Mouse (Mus musculus): ENCODE measurements around the gene Erlec1. TPM values are rescaled to one million over a fixed set of nuclear protein-coding genes. Genes with fewer than 3 reads are reported as not detected.
A peak's percentile ranks its signal among the peaks of the same experiment; 100 is the strongest.

Erlec1 gene
- polyA plus RNA-seq, 1 experiment from 2014 or later: 10.7 TPM

- 2% methylated on average over 28 of the region's 32 CpGs for WGBS
- Histone ChIP-seq H3K27ac (ENCODE audit: low read depth, low read length) (peak overlapping the region; percentile 88), H3K4me3 (ENCODE audit: low read length) (peak overlapping the region; percentile 90), H3K4me1 (ENCODE audit: control insufficient read depth, insufficient read depth, low read depth, low read length) (peaks cover 13% of the 10 kb centered on the region), H3K27me3 (replicated peaks; ENCODE audit: control insufficient read depth, insufficient read depth, low read length) (no peaks in the 10 kb centered on the region), H3K36me3 (ENCODE audit: control insufficient read depth, insufficient read depth, low read length) (peaks cover 20% of the 10 kb centered on the region), H3K9ac (ENCODE audit: low read depth, low read length) (peak overlapping the region; percentile 93), H3K4me2 (ENCODE audit: low read length) (peak overlapping the region; percentile 68), H3K9me3 (ENCODE audit: control insufficient read depth, low read length) (peaks cover 5% of the 10 kb centered on the region)
- peak; percentile 93 for ATAC-seq
Measured at GRCm38 (mm10) chr11:30953469-30954154, 523 bp downstream of the Erlec1 start.

GRCm38 (mm10) chr11:30952829-30953228, 1.3 kb downstream of the Erlec1 start:
- no peaks in the 10 kb centered on the region for H3K27me3 ChIP-seq (replicated peaks; ENCODE audit: control insufficient read depth, insufficient read depth, low read length)
- H3K4me2 ChIP-seq (ENCODE audit: low read length): peak overlapping the region; percentile 68
- no peak overlapping the region for H3K27ac ChIP-seq (ENCODE audit: low read depth, low read length)
- peaks cover 5% of the 10 kb centered on the region for H3K9me3 ChIP-seq (ENCODE audit: control insufficient read depth, low read length)
- peaks cover 13% of the 10 kb centered on the region for H3K4me1 ChIP-seq (ENCODE audit: control insufficient read depth, insufficient read depth, low read depth, low read length)
- H3K4me3 ChIP-seq (ENCODE audit: low read length): peak overlapping the region; percentile 90; the same call in 1 of the 2 replicates
- 75% methylated on average over 5 of the region's 5 CpGs for WGBS
- H3K36me3 ChIP-seq (ENCODE audit: control insufficient read depth, insufficient read depth, low read length): peaks cover 22% of the 10 kb centered on the region
- ATAC-seq: no peak
- no peak overlapping the region; the same call in 1 of the 2 replicates for H3K9ac ChIP-seq (ENCODE audit: low read depth, low read length)

- H3K4me2 ChIP-seq (ENCODE audit: low read length): no peak overlapping the region
- H3K4me3 ChIP-seq (ENCODE audit: low read length): no peak overlapping the region
- no peak overlapping the region for H3K27ac ChIP-seq (ENCODE audit: low read depth, low read length)
- H3K27me3 ChIP-seq (replicated peaks; ENCODE audit: control insufficient read depth, insufficient read depth, low read length): no peaks in the 10 kb centered on the region
- no peak overlapping the region for H3K9ac ChIP-seq (ENCODE audit: low read depth, low read length)
- no peaks in the 10 kb centered on the region for H3K9me3 ChIP-seq (ENCODE audit: control insufficient read depth, low read length)
- ATAC-seq: no peak; the same call in 1 of the 2 replicates
- peaks cover 31% of the 10 kb centered on the region for H3K36me3 ChIP-seq (ENCODE audit: control insufficient read depth, insufficient read depth, low read length)
- H3K4me1 ChIP-seq (ENCODE audit: control insufficient read depth, insufficient read depth, low read depth, low read length): no peaks in the 10 kb centered on the region
- 94% methylated on average over 2 of the region's 2 CpGs for WGBS
Measured at GRCm38 (mm10) chr11:30943522-30943921, 10.6 kb downstream of the Erlec1 start.

- H3K27ac ChIP-seq (ENCODE audit: low read depth, low read length): no peak overlapping the region
- H3K4me1 ChIP-seq (ENCODE audit: control insufficient read depth, insufficient read depth, low read depth, low read length): no peaks in the 10 kb centered on the region
- H3K4me2 ChIP-seq (ENCODE audit: low read length): no peak overlapping the region
- H3K9ac ChIP-seq (ENCODE audit: low read depth, low read length): no peak overlapping the region
- no peak overlapping the region for H3K4me3 ChIP-seq (ENCODE audit: low read length)
- H3K27me3 ChIP-seq (replicated peaks; ENCODE audit: control insufficient read depth, insufficient read depth, low read length): no peaks in the 10 kb centered on the region
- H3K9me3 ChIP-seq (ENCODE audit: control insufficient read depth, low read length): no peaks in the 10 kb centered on the region
- 100% methylated on average over 1 of the region's 1 CpGs for WGBS
- H3K36me3 ChIP-seq (ENCODE audit: control insufficient read depth, insufficient read depth, low read length): peaks cover 18% of the 10 kb centered on the region
- ATAC-seq: no peak
Measured at GRCm38 (mm10) chr11:30928498-30928897, 25.6 kb downstream of the Erlec1 start.

- H3K27ac ChIP-seq (ENCODE audit: low read depth, low read length): no peak overlapping the region
- H3K4me3 ChIP-seq (ENCODE audit: low read length): no peak overlapping the region
- no peak overlapping the region for H3K4me2 ChIP-seq (ENCODE audit: low read length)
- no peaks in the 10 kb centered on the region for H3K4me1 ChIP-seq (ENCODE audit: control insufficient read depth, insufficient read depth, low read depth, low read length)
- no peak for ATAC-seq
- H3K27me3 ChIP-seq (replicated peaks; ENCODE audit: control insufficient read depth, insufficient read depth, low read length): no peaks in the 10 kb centered on the region
- no peaks in the 10 kb centered on the region for H3K9me3 ChIP-seq (ENCODE audit: control insufficient read depth, low read length)
- peaks cover 18% of the 10 kb centered on the region for H3K36me3 ChIP-seq (ENCODE audit: control insufficient read depth, insufficient read depth, low read length)
- H3K9ac ChIP-seq (ENCODE audit: low read depth, low read length): no peak overlapping the region
Measured at GRCm38 (mm10) chr11:30928079-30928478, 26.1 kb downstream of the Erlec1 start.

- H3K36me3 ChIP-seq (ENCODE audit: control insufficient read depth, insufficient read depth, low read length): peaks cover 15% of the 10 kb centered on the region
Measured at GRCm38 (mm10) chr11:30923283-30923682, 30.9 kb downstream of the Erlec1 start.

GRCm38 (mm10) chr11:30920641-30921040, 33.5 kb downstream of the Erlec1 start:
- WGBS: 53% methylated on average over 1 of the region's 1 CpGs
- H3K9me3 ChIP-seq (ENCODE audit: control insufficient read depth, low read length): no peaks in the 10 kb centered on the region
- H3K36me3 ChIP-seq (ENCODE audit: control insufficient read depth, insufficient read depth, low read length): peaks cover 6% of the 10 kb centered on the region; the same call in 1 of the 2 replicates
- H3K4me1 ChIP-seq (ENCODE audit: control insufficient read depth, insufficient read depth, low read depth, low read length): no peaks in the 10 kb centered on the region
- no peak overlapping the region for H3K9ac ChIP-seq (ENCODE audit: low read depth, low read length)
- no peak for ATAC-seq
- no peak overlapping the region for H3K27ac ChIP-seq (ENCODE audit: low read depth, low read length)
- no peaks in the 10 kb centered on the region for H3K27me3 ChIP-seq (replicated peaks; ENCODE audit: control insufficient read depth, insufficient read depth, low read length)
- H3K4me3 ChIP-seq (ENCODE audit: low read length): no peak overlapping the region
- no peak overlapping the region for H3K4me2 ChIP-seq (ENCODE audit: low read length)

More at GRCm38 (mm10) chr11:30923283-30923682, 30.9 kb downstream of the Erlec1 start:
- H3K9ac ChIP-seq (ENCODE audit: low read depth, low read length): no peak overlapping the region
- ATAC-seq: no peak
- no peak overlapping the region for H3K27ac ChIP-seq (ENCODE audit: low read depth, low read length)
- H3K27me3 ChIP-seq (replicated peaks; ENCODE audit: control insufficient read depth, insufficient read depth, low read length): no peaks in the 10 kb centered on the region
- 98% methylated on average over 3 of the region's 3 CpGs for WGBS
- no peak overlapping the region for H3K4me3 ChIP-seq (ENCODE audit: low read length)
- H3K9me3 ChIP-seq (ENCODE audit: control insufficient read depth, low read length): no peaks in the 10 kb centered on the region
- no peak overlapping the region for H3K4me2 ChIP-seq (ENCODE audit: low read length)
- no peaks in the 10 kb centered on the region for H3K4me1 ChIP-seq (ENCODE audit: control insufficient read depth, insufficient read depth, low read depth, low read length)

GRCm38 (mm10) chr11:30912311-30912710, 41.8 kb downstream of the Erlec1 start:
- Histone ChIP-seq H3K9me3 (ENCODE audit: control insufficient read depth, low read length) (no peaks in the 10 kb centered on the region), H3K4me3 (ENCODE audit: low read length) (no peak overlapping the region), H3K4me1 (ENCODE audit: control insufficient read depth, insufficient read depth, low read depth, low read length) (no peaks in the 10 kb centered on the region), H3K4me2 (ENCODE audit: low read length) (no peak overlapping the region), H3K36me3 (ENCODE audit: control insufficient read depth, insufficient read depth, low read length) (peaks cover 2% of the 10 kb centered on the region; the same call in 1 of the 2 replicates), H3K27ac (ENCODE audit: low read depth, low read length) (no peak overlapping the region), H3K9ac (ENCODE audit: low read depth, low read length) (no peak overlapping the region), H3K27me3 (replicated peaks; ENCODE audit: control insufficient read depth, insufficient read depth, low read length) (no peaks in the 10 kb centered on the region)
- 94% methylated on average over 3 of the region's 3 CpGs for WGBS
- no peak for ATAC-seq

- Histone ChIP-seq H3K9ac (ENCODE audit: low read depth, low read length) (no peak overlapping the region), H3K27me3 (replicated peaks; ENCODE audit: control insufficient read depth, insufficient read depth, low read length) (no peaks in the 10 kb centered on the region), H3K4me2 (ENCODE audit: low read length) (no peak overlapping the region), H3K4me1 (ENCODE audit: control insufficient read depth, insufficient read depth, low read depth, low read length) (no peaks in the 10 kb centered on the region), H3K9me3 (ENCODE audit: control insufficient read depth, low read length) (no peaks in the 10 kb centered on the region), H3K27ac (ENCODE audit: low read depth, low read length) (no peak overlapping the region), H3K4me3 (ENCODE audit: low read length) (no peak overlapping the region), H3K36me3 (ENCODE audit: control insufficient read depth, insufficient read depth, low read length) (no peaks in the 10 kb centered on the region)
- ATAC-seq: no peak
Measured at GRCm38 (mm10) chr11:30899312-30899711, 54.8 kb downstream of the Erlec1 start.
